In the genomic region with DNA sequence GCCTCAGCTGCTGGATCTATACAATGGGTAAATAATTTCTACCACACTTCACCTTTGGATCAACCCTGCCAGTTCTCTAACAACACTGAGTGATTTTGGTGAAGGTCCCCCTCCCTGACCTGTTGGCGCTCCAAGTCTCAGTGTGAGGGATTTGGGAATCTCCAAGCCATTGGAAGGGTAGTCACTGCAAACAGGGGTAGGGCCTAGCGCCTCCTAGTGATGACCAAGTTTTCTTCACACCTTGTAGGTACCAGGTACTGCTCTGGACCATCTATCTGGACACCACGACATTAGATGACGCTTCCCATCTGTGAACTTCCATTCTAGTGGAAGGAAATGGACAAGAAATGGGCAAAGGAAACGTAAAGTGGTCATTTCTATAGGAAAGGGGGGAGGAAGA, we compare ENCODE assay signal across 9 mouse cellular contexts. TPM values are rescaled to one million over a fixed set of nuclear protein-coding genes. Genes with fewer than 3 reads are reported as not detected.
DNase-seq lines count a peak whose midpoint lies in the region; ATAC-seq and TF ChIP-seq lines count a peak whose summit lies in the region.
"Had no signal": no experiment of that assay in that cellular context is flagged by ENCODE, and none has a peak within 500 bp of the region (broad histone marks: within the 10 kb centered on the region; RNA-seq: fewer than 3 reads in every experiment).

No protein-coding gene starts in this region.

- H3K27ac ChIP-seq in layer of hippocampus, adult 2 months, result peak overlapping the region; percentile 84
- no peak overlapping the region for H3K27ac ChIP-seq in embryonic facial prominence, embryonic 13.5 days
- no peak overlapping the region for H3K27ac ChIP-seq in intestine, embryonic 14.5 days (ENCODE audit: low read depth)
- H3K27ac ChIP-seq in neural tube, embryonic 13.5 days (replicated peaks), result no peak overlapping the region

- H3K4me3 ChIP-seq in layer of hippocampus, adult 2 months, result peak overlapping the region; percentile 72
- peak overlapping the region; percentile 65 for H3K4me3 ChIP-seq in embryonic facial prominence, embryonic 13.5 days
- H3K4me3 ChIP-seq in intestine, embryonic 14.5 days (ENCODE audit: low read depth, low read length), result peak overlapping the region; percentile 43
- H3K4me3 ChIP-seq in neural tube, embryonic 13.5 days, result peak overlapping the region; percentile 54

- H3K9ac ChIP-seq in embryonic facial prominence, embryonic 13.5 days, result no peak overlapping the region
- no peak overlapping the region for H3K9ac ChIP-seq in intestine, embryonic 14.5 days (ENCODE audit: low read length)
- no peak overlapping the region for H3K9ac ChIP-seq in neural tube, embryonic 13.5 days

- TF ChIP-seq CTCF in layer of hippocampus, adult 2 months (conservative IDR thresholded peaks at IDR 0.05), result peak; percentile 72

- peaks cover 58% of the 10 kb centered on the region for H3K27me3 ChIP-seq in embryonic facial prominence, embryonic 13.5 days
- peaks cover 48% of the 10 kb centered on the region for H3K27me3 ChIP-seq in intestine, embryonic 14.5 days (replicated peaks; ENCODE audit: control insufficient read depth, insufficient read depth, low read length)
- peaks cover 72% of the 10 kb centered on the region for H3K27me3 ChIP-seq in neural tube, embryonic 13.5 days

- peaks cover 23% of the 10 kb centered on the region for H3K4me1 ChIP-seq in embryonic facial prominence, embryonic 13.5 days
- peaks cover 3% of the 10 kb centered on the region; the same call in 1 of the 2 replicates for H3K4me1 ChIP-seq in intestine, embryonic 14.5 days (replicated peaks; ENCODE audit: control insufficient read depth, insufficient read depth, low read length)
- H3K4me1 ChIP-seq in neural tube, embryonic 13.5 days (replicated peaks), result peaks cover 21% of the 10 kb centered on the region

- no peak for DNase-seq in layer of hippocampus, adult 2 months (ENCODE audit: low spot score in 2 of 2)
- DNase-seq in layer of hippocampus, adult 8-10 months (ENCODE audit: low spot score in 2 of 2), result no peak
- no peak for DNase-seq in intestine, embryonic 14.5 days (ENCODE audit: low spot score)
- DNase-seq in adrenal gland, adult 2 months, result no peak
- no peak for DNase-seq in thymus, postnatal 14 days
- DNase-seq: gastrocnemius, postnatal 36 days had no signal

- 18% methylated on average over 5 of the region's 5 CpGs for WGBS in embryonic facial prominence, embryonic 13.5 days
- 16% methylated on average over 5 of the region's 5 CpGs for WGBS in intestine, embryonic 14.5 days
- WGBS in neural tube, embryonic 13.5 days, result 15% methylated on average over 5 of the region's 5 CpGs

- ATAC-seq in embryonic facial prominence, embryonic 13.5 days (ENCODE audit: insufficient number of reproducible peaks, insufficient read depth, low FRiP score, low TSS enrichment, low read depth), result no peak
- no peak for ATAC-seq in intestine, embryonic 14.5 days (replicated peaks; ENCODE audit: low FRiP score, low TSS enrichment, low read depth)
- ATAC-seq in neural tube, embryonic 13.5 days (ENCODE audit: low read depth), result no peak
- ATAC-seq: activated CD4-positive, CD25-positive, alpha-beta regulatory T cell, adult 4 months had no signal

- peak overlapping the region; percentile 95 for H3K4me2 ChIP-seq in embryonic facial prominence, embryonic 13.5 days
- peak overlapping the region; percentile 72 for H3K4me2 ChIP-seq in intestine, embryonic 14.5 days (ENCODE audit: low read length)
- peak overlapping the region; percentile 80 for H3K4me2 ChIP-seq in neural tube, embryonic 13.5 days

- H3K36me3 ChIP-seq in embryonic facial prominence, embryonic 13.5 days, result no peaks in the 10 kb centered on the region
- H3K36me3 ChIP-seq in intestine, embryonic 14.5 days (ENCODE audit: control insufficient read depth, insufficient read depth, low read length), result no peaks in the 10 kb centered on the region
- H3K36me3 ChIP-seq in neural tube, embryonic 13.5 days, result no peaks in the 10 kb centered on the region

- H3K9me3 ChIP-seq in embryonic facial prominence, embryonic 13.5 days, result no peaks in the 10 kb centered on the region
- no peaks in the 10 kb centered on the region for H3K9me3 ChIP-seq in intestine, embryonic 14.5 days (ENCODE audit: control insufficient read depth, low read length)
- H3K9me3 ChIP-seq in neural tube, embryonic 13.5 days, result no peaks in the 10 kb centered on the region

RNA-seq across cellular contexts. Expression of gene Htr6, which starts 0.5 kb away (rescaled TPM):
- total RNA-seq in layer of hippocampus, adult 2 months (2021), result 1 to 10 TPM; 7.3 to 7.6 TPM
- 1 to 10 TPM; 7.0 to 8.3 (median 8.0) TPM for total RNA-seq in layer of hippocampus, adult 8-10 months (2022)
- polyA plus RNA-seq in embryonic facial prominence, embryonic 13.5 days (2015; fragmentation: Nextera tagmentation; extraction: Ambion mirVana), result 0.22 and 0.51 TPM in 2 replicates
- polyA plus RNA-seq in intestine, embryonic 14.5 days (2014; fragmentation: Nextera tagmentation; extraction: Ambion mirVana), result 0.16 and 0.20 TPM in 2 replicates
- 0.45 and 0.60 TPM in 2 replicates for polyA plus RNA-seq in neural tube, embryonic 13.5 days (2015; fragmentation: Nextera tagmentation; extraction: Ambion mirVana)
- under 1 TPM; 0.14 to 0.41 TPM for total RNA-seq in adrenal gland, adult 2 months (2021)
- 1.1 and 1.3 TPM in 2 replicates for polyA plus RNA-seq in adrenal gland, adult 2 months (2012; rRNA removed)
- total RNA-seq: gastrocnemius, postnatal 36 days had no signal
- polyA plus RNA-seq: activated CD4-positive, CD25-positive, alpha-beta regulatory T cell, adult 4 months had no signal

RNA-seq across cellular contexts. Expression of gene Nbl1, which starts 16.9 kb away (rescaled TPM):
- 10 to 100 TPM; 84.4 to 89.9 TPM for total RNA-seq in layer of hippocampus, adult 2 months (2021)
- total RNA-seq in layer of hippocampus, adult 8-10 months (2022), result 10 to 100 TPM; 72.3 to 84.6 (median 79.2) TPM
- 144 and 187 TPM in 2 replicates for polyA plus RNA-seq in embryonic facial prominence, embryonic 13.5 days (2015; fragmentation: Nextera tagmentation; extraction: Ambion mirVana)
- polyA plus RNA-seq in intestine, embryonic 14.5 days (2014; fragmentation: Nextera tagmentation; extraction: Ambion mirVana), result 50.5 and 55.5 TPM in 2 replicates
- polyA plus RNA-seq in neural tube, embryonic 13.5 days (2015; fragmentation: Nextera tagmentation; extraction: Ambion mirVana), result 49.1 and 59.7 TPM in 2 replicates
- total RNA-seq in adrenal gland, adult 2 months (2021), result 10 to 100 TPM; 44.0 to 64.4 TPM
- polyA plus RNA-seq in adrenal gland, adult 2 months (2012; rRNA removed), result 135 and 182 TPM in 2 replicates

RNA-seq across cellular contexts. Expression of gene Minos1, which starts 55.0 kb away (rescaled TPM):
- 100 to 1,000 TPM; 184 to 196 TPM for total RNA-seq in layer of hippocampus, adult 2 months (2021)
- 100 to 1,000 TPM; 187 to 234 (median 208) TPM for total RNA-seq in layer of hippocampus, adult 8-10 months (2022)
- 459 and 517 TPM in 2 replicates for polyA plus RNA-seq in embryonic facial prominence, embryonic 13.5 days (2015; fragmentation: Nextera tagmentation; extraction: Ambion mirVana)
- polyA plus RNA-seq in intestine, embryonic 14.5 days (2014; fragmentation: Nextera tagmentation; extraction: Ambion mirVana), result 530 and 580 TPM in 2 replicates
- polyA plus RNA-seq in neural tube, embryonic 13.5 days (2015; fragmentation: Nextera tagmentation; extraction: Ambion mirVana), result 431 and 499 TPM in 2 replicates
- total RNA-seq in adrenal gland, adult 2 months (2021), result 100 to 1,000 TPM; 333 to 412 TPM
- 26.7 and 38.9 TPM in 2 replicates for polyA plus RNA-seq in adrenal gland, adult 2 months (2012; rRNA removed)

Comparison
In these comparisons a context has a peak if more than half of its experiments do, and no peak if none do; other contexts are left out.
1. RNA of gene Minos1, which starts 55.0 kb away (polyA plus RNA-seq): 530 to 580 TPM in intestine, embryonic 14.5 days, 459 to 517 TPM in embryonic facial prominence, embryonic 13.5 days and 431 to 499 TPM in neural tube, embryonic 13.5 days; 26.7 to 38.9 TPM in adrenal gland, adult 2 months; every median in the first group is over 10 times any median in the second.
2. Peak in every context shown above with its lines, with median percentiles within 50 percentile points of each other: H3K4me3 ChIP-seq and H3K4me2 ChIP-seq.